In the genomic region with DNA sequence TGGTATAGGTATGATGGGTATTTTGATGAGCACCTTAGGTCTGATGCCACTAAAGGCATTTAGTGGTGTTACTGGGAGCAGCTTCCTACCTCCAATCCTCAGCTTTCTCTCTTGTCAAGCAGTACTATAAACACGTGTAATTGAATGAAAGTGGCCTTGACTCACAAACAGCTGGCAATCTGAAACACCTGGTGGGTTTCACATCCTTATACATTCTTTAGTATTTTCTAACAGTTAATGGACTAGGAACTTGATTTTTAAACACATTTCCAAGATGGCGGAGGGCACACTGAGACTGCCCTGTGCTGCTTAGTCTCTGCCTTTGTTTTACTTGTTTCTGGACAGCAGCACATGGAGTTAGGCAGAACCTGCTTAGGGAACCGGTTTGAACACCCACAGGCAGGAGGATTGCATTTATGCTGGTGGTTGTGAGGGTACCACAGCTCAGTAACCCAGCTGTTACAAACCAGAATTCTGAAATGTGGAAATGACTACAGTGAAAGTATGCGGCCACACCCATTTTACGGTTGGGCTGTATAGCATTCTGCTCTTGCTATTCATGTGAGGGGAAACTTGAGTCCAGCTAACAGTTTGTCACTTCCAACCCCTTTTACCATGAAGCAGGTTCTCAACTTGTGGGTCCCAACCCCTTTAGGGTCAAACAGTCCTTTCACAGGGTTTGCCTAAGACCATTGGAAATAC, we compare ENCODE assay signal across 20 mouse cellular contexts.
DNase-seq lines count a peak whose midpoint lies in the region; ATAC-seq and TF ChIP-seq lines count a peak whose summit lies in the region.
"Had no signal": no experiment of that assay in that cellular context is flagged by ENCODE, and none has a peak within 500 bp of the region (broad histone marks: within the 10 kb centered on the region; RNA-seq: fewer than 3 reads in every experiment).

No protein-coding gene starts in this region.

- H3K27ac ChIP-seq in forebrain, embryonic 16.5 days (ENCODE audit: low read length): no peak overlapping the region
- H3K27ac ChIP-seq in forebrain, embryonic 12.5 days: no peak overlapping the region
- no peak overlapping the region for H3K27ac ChIP-seq in limb, embryonic 14.5 days (replicated peaks; ENCODE audit: low read depth, low read length)
- no peak overlapping the region for H3K27ac ChIP-seq in layer of hippocampus, adult 2 months
- H3K27ac ChIP-seq: embryonic facial prominence, embryonic 15.5 days; hindbrain, postnatal 0 days; midbrain, embryonic 15.5 days; neural tube, embryonic 13.5 days; stomach, postnatal 0 days had no signal

- no peak overlapping the region for H3K9ac ChIP-seq in forebrain, embryonic 16.5 days (replicated peaks; ENCODE audit: low read depth, low read length)
- H3K9ac ChIP-seq in forebrain, embryonic 12.5 days: no peak overlapping the region
- H3K9ac ChIP-seq in limb, embryonic 14.5 days (ENCODE audit: low read depth, low read length, severe bottlenecking): no peak overlapping the region
- H3K9ac ChIP-seq: embryonic facial prominence, embryonic 15.5 days; midbrain, embryonic 15.5 days; neural tube, embryonic 13.5 days had no signal

- WGBS in forebrain, embryonic 16.5 days: 92% methylated on average over 5 of the region's 5 CpGs
- 86% methylated on average over 5 of the region's 5 CpGs for WGBS in forebrain, embryonic 12.5 days
- 72% methylated on average over 5 of the region's 5 CpGs for WGBS in limb, embryonic 14.5 days

- no peaks in the 10 kb centered on the region for H3K27me3 ChIP-seq in forebrain, embryonic 16.5 days (replicated peaks; ENCODE audit: control insufficient read depth, insufficient read depth, low read length)
- H3K27me3 ChIP-seq in forebrain, embryonic 12.5 days: no peaks in the 10 kb centered on the region
- H3K27me3 ChIP-seq in limb, embryonic 14.5 days (ENCODE audit: control insufficient read depth, insufficient read depth, low read length): no peaks in the 10 kb centered on the region
- H3K27me3 ChIP-seq: embryonic facial prominence, embryonic 15.5 days; midbrain, embryonic 15.5 days; neural tube, embryonic 13.5 days had no signal

- H3K4me2 ChIP-seq in forebrain, embryonic 16.5 days (ENCODE audit: low read length): no peak overlapping the region
- no peak overlapping the region for H3K4me2 ChIP-seq in forebrain, embryonic 12.5 days
- H3K4me2 ChIP-seq in limb, embryonic 14.5 days (replicated peaks; ENCODE audit: low read depth, low read length, severe bottlenecking): no peak overlapping the region
- H3K4me2 ChIP-seq: embryonic facial prominence, embryonic 15.5 days; midbrain, embryonic 15.5 days; neural tube, embryonic 13.5 days had no signal

- no peak for TF ChIP-seq POLR2A in limb, embryonic 14.5 days (IDR thresholded peaks at IDR 0.05; ENCODE audit: borderline replicate concordance, extremely low read depth, insufficient read depth, insufficient read length)

- no peaks in the 10 kb centered on the region for H3K4me1 ChIP-seq in forebrain, embryonic 16.5 days (replicated peaks; ENCODE audit: control insufficient read depth, insufficient read depth, low read length)
- H3K4me1 ChIP-seq in forebrain, embryonic 12.5 days: no peaks in the 10 kb centered on the region
- no peaks in the 10 kb centered on the region for H3K4me1 ChIP-seq in limb, embryonic 14.5 days (ENCODE audit: control insufficient read depth, insufficient read depth, low read length)
- H3K4me1 ChIP-seq: embryonic facial prominence, embryonic 15.5 days; midbrain, embryonic 15.5 days; neural tube, embryonic 13.5 days had no signal

- H3K9me3 ChIP-seq in forebrain, embryonic 16.5 days (ENCODE audit: control insufficient read depth, low read length): no peaks in the 10 kb centered on the region
- no peaks in the 10 kb centered on the region for H3K9me3 ChIP-seq in forebrain, embryonic 12.5 days
- H3K9me3 ChIP-seq in limb, embryonic 14.5 days (ENCODE audit: control insufficient read depth, low read length): no peaks in the 10 kb centered on the region
- H3K9me3 ChIP-seq: embryonic facial prominence, embryonic 15.5 days; midbrain, embryonic 15.5 days; neural tube, embryonic 13.5 days had no signal

- 0 out of 2 replicates have a peak, but pooled peaks have one; percentile 28 for ATAC-seq in forebrain, embryonic 16.5 days
- ATAC-seq in forebrain, embryonic 12.5 days (ENCODE audit: low FRiP score): no peak
- ATAC-seq in limb, embryonic 14.5 days (ENCODE audit: low FRiP score, low read depth): no peak
- ATAC-seq: forebrain, embryonic 14.5 days; hindbrain, postnatal 0 days; midbrain, embryonic 15.5 days had no signal

- TF ChIP-seq CTCF in layer of hippocampus, adult 2 months (conservative IDR thresholded peaks at IDR 0.05): no peak

- DNase-seq in 3134 (ENCODE audit: extremely low read depth, insufficient read length, low spot score): peak; percentile 11
- DNase-seq in NIH3T3 (ENCODE audit: low read depth): peak; percentile 46
- DNase-seq in limb, embryonic 14.5 days (ENCODE audit: low spot score): peak; percentile 26
- DNase-seq in cerebellum, postnatal 4 days (ENCODE audit: low spot score in 2 of 2): no peak
- no peak for DNase-seq in layer of hippocampus, adult 2 months (ENCODE audit: low spot score in 2 of 2)
- no peak for DNase-seq in kidney, adult 8-10 months
- DNase-seq: cerebellum, postnatal 14 days; heart, postnatal 14 days; kidney, adult 9 months; lung, postnatal 4 days; retina, postnatal 1 day; thymus, postnatal 4 days had no signal

- H3K36me3 ChIP-seq in forebrain, embryonic 16.5 days (ENCODE audit: control insufficient read depth, insufficient read depth): 0 out of 2 replicates have a peak, but pooled peaks cover 2% of the 10 kb centered on the region
- H3K36me3 ChIP-seq in forebrain, embryonic 12.5 days (replicated peaks): peaks cover 20% of the 10 kb centered on the region
- H3K36me3 ChIP-seq in limb, embryonic 14.5 days (ENCODE audit: control insufficient read depth, insufficient read depth, low read length): 0 out of 2 replicates have a peak, but pooled peaks cover 3% of the 10 kb centered on the region

- no peak overlapping the region for H3K4me3 ChIP-seq in forebrain, embryonic 16.5 days (replicated peaks; ENCODE audit: low read length)
- no peak overlapping the region for H3K4me3 ChIP-seq in forebrain, embryonic 12.5 days (replicated peaks)
- no peak overlapping the region for H3K4me3 ChIP-seq in limb, embryonic 14.5 days (replicated peaks; ENCODE audit: low read length)
- no peak overlapping the region for H3K4me3 ChIP-seq in layer of hippocampus, adult 2 months
- H3K4me3 ChIP-seq: embryonic facial prominence, embryonic 15.5 days; midbrain, embryonic 15.5 days; neural tube, embryonic 13.5 days had no signal

Comparison
In these comparisons a context has a peak if more than half of its experiments do, and no peak if none do; other contexts are left out.
1. DNase-seq: peak in 3134 (single experiment), NIH3T3 (single experiment) and limb, embryonic 14.5 days (single experiment); none in cerebellum, postnatal 4 days (0 of 2), layer of hippocampus, adult 2 months (0 of 2) and kidney, adult 8-10 months (0 of 2).